Mouse (Mus musculus) ES-E14 (cell line): Measurements from ENCODE around the gene Tm4sf1. TPM values are rescaled to one million over a fixed set of nuclear protein-coding genes. Genes with fewer than 3 reads are reported as not detected.

Experiments used
- DNase-seq: peaks from one replicate; pipeline ENCODE4 v3.0.0-alpha.2; 2013; ENCODE audit warnings: low read depth, low spot score
- H3K27ac ChIP-seq: 2 replicates; pipeline ENCODE4 v1.5.1; 2012; ENCODE audit warnings: low read depth, mild to moderate bottlenecking, low read length, moderate library complexity, mixed read lengths; ENCODE audit not compliant: poor library complexity, insufficient read depth, severe bottlenecking
- H3K36me3 ChIP-seq: 2 replicates; pipeline ENCODE4 v1.6.1; 2012; ENCODE audit warnings: mild to moderate bottlenecking, low read length, moderate library complexity, mixed read lengths; ENCODE audit not compliant: control insufficient read depth, poor library complexity, insufficient read depth, severe bottlenecking
- H3K4me1 ChIP-seq, 2 experiments: fragments of 150-350 bp in 1 of 2; sonication (generic) in 1 of 2; 2 replicates each; pipeline ENCODE4 v1.6.1; 2012; ENCODE audit warnings: low read length in 2 of 2, mild to moderate bottlenecking in 1 of 2, mixed read lengths in 1 of 2; ENCODE audit not compliant: control insufficient read depth in 2 of 2, insufficient read depth in 2 of 2, poor library complexity in 1 of 2
- H3K4me3 ChIP-seq, 2 experiments: fragments of 150-350 bp in 1 of 2; sonication (generic) in 1 of 2; 2 replicates each; pipeline ENCODE4 v1.5.1; 2012; ENCODE audit warnings: low read length in 2 of 2, low read depth in 1 of 2, mild to moderate bottlenecking in 1 of 2, mixed read lengths in 1 of 2; ENCODE audit not compliant: insufficient read depth in 1 of 2, poor library complexity in 1 of 2, severe bottlenecking in 1 of 2
- H3K9ac ChIP-seq: 2 replicates; pipeline ENCODE4 v1.6.1; 2012; ENCODE audit warnings: low read depth, mild to moderate bottlenecking, low read length, mixed read lengths; ENCODE audit not compliant: poor library complexity, insufficient read depth, severe bottlenecking
- H3K9me3 ChIP-seq: fragments of 150-350 bp; sonication (generic); 2 replicates; pipeline ENCODE4 v1.6.1; 2012; ENCODE audit warnings: low read depth, mild to moderate bottlenecking, low read length; ENCODE audit not compliant: control insufficient read depth, insufficient read depth
- CHD2 ChIP-seq: IDR thresholded peaks from 2 replicates; pipeline ENCODE4 v1.6.1; 2014; ENCODE audit warnings: mild to moderate bottlenecking, low read depth, low read length, inconsistent platforms
- HCFC1 ChIP-seq: IDR thresholded peaks from 2 replicates; pipeline ENCODE4 v1.6.1; 2012; ENCODE audit warnings: low read length, inconsistent platforms, borderline replicate concordance; ENCODE audit not compliant: insufficient read depth
- MAFK ChIP-seq: IDR thresholded peaks from 2 replicates; pipeline ENCODE4 v1.6.1; 2014; ENCODE audit warnings: mild to moderate bottlenecking, low read depth, low read length, inconsistent platforms; ENCODE audit not compliant: insufficient read depth
- ZC3H11A ChIP-seq: IDR thresholded peaks from 2 replicates; pipeline ENCODE4 v1.6.1; 2012; ENCODE audit warnings: low read depth, mild to moderate bottlenecking, inconsistent platforms, low read length, borderline replicate concordance
- ZNF384 ChIP-seq: IDR thresholded peaks from 2 replicates; pipeline ENCODE4 v1.6.1; 2012; ENCODE audit warnings: low read depth, low read length, inconsistent platforms
- in situ Hi-C, 2 experiments: fragments of 600-800 bp; cut with MboI; formaldehyde crosslinking; loops; one replicate each; pipeline ENCODE4 v1.15.1; 2025; ENCODE audit warnings: low sequenced_read_pairs in 2 of 2, inconsistent platforms in 1 of 2; ENCODE audit not compliant: unreplicated experiment in 2 of 2
- total RNA-seq: library from RNA; depleted of rRNA; stranded (reverse); fragments of 300-350 nt; gene quantifications from 2 replicates; pipeline ENCODE4 v1.2.3, GENCODE M21; 2012; rRNA removed

Tm4sf1 gene
- 0.42 and 5.1 TPM in 2 replicates for total RNA-seq

- in situ Hi-C loops: no loop called here
- Histone ChIP-seq H3K9ac (no peak within 1 kb of the TSS), H3K27ac (no peak within 1 kb of the TSS), H3K9me3 (no peaks in the 10 kb centered on the region), H3K4me3 (no peak within 1 kb of the TSS), H3K36me3 (no peaks in the 10 kb centered on the region), H3K4me1 (no peaks in the 10 kb centered on the region)
- DNase-seq: no peak
- TF ChIP-seq CHD2 (no peak), ZNF384 (no peak), HCFC1 (no peak), MAFK (no peak), ZC3H11A (no peak)
Observed at GRCm38 (mm10) chr3:57301921-57302539, at the start of gene Tm4sf1. Tm4sf1 (minus strand) TSS chr3:57301988.

GRCm38 (mm10) chr3:57344811-57345210, 43.0 kb upstream of the Tm4sf1 start:
- no peak for DNase-seq
- H3K36me3 ChIP-seq: no peaks in the 10 kb centered on the region
- H3K9me3 ChIP-seq: no peaks in the 10 kb centered on the region
- no peak overlapping the region for H3K9ac ChIP-seq
- in situ Hi-C loops: no loop called here
- H3K4me3 ChIP-seq: no peak overlapping the region
- no peak overlapping the region for H3K27ac ChIP-seq
- TF ChIP-seq ZC3H11A (no peak), HCFC1 (no peak), MAFK (no peak), CHD2 (no peak), ZNF384 (no peak)
- no peaks in the 10 kb centered on the region for H3K4me1 ChIP-seq

- Histone ChIP-seq H3K27ac (no peak overlapping the region), H3K4me1 (no peaks in the 10 kb centered on the region), H3K9me3 (no peaks in the 10 kb centered on the region), H3K4me3 (no peak overlapping the region), H3K36me3 (no peaks in the 10 kb centered on the region), H3K9ac (no peak overlapping the region)
- no peak for DNase-seq
- in situ Hi-C loops: no loop called here
- TF ChIP-seq HCFC1 (no peak), CHD2 (no peak), ZNF384 (no peak), ZC3H11A (no peak), MAFK (no peak)
Observed at GRCm38 (mm10) chr3:57343837-57344607, 42.2 kb upstream of the Tm4sf1 start.

GRCm38 (mm10) chr3:57342976-57343375, 41.2 kb upstream of the Tm4sf1 start:
- Histone ChIP-seq H3K9ac (no peak overlapping the region), H3K27ac (no peak overlapping the region), H3K4me3 (no peak overlapping the region), H3K36me3 (no peaks in the 10 kb centered on the region), H3K9me3 (no peaks in the 10 kb centered on the region), H3K4me1 (no peaks in the 10 kb centered on the region)
- TF ChIP-seq ZC3H11A: no peak
- TF ChIP-seq CHD2: no peak
- TF ChIP-seq HCFC1: no peak
- no peak for TF ChIP-seq MAFK
- no peak for TF ChIP-seq ZNF384
- DNase-seq: no peak
- in situ Hi-C loops: no loop called here
